Mouse (Mus musculus) urinary bladder, postnatal 25 days (tissue): Measurements from ENCODE around the gene Slc7a10.
"Not testable (repeated sequence)": the region's sequence is repeated elsewhere in the genome, so short reads cannot be mapped to it uniquely, and the experiment has no call there.

ENCODE experiments used
- DNase-seq: peaks from one replicate; pipeline ENCODE4 v3.0.0; 2022; ENCODE audit warnings: low spot score

Gene Slc7a10

DNA sequence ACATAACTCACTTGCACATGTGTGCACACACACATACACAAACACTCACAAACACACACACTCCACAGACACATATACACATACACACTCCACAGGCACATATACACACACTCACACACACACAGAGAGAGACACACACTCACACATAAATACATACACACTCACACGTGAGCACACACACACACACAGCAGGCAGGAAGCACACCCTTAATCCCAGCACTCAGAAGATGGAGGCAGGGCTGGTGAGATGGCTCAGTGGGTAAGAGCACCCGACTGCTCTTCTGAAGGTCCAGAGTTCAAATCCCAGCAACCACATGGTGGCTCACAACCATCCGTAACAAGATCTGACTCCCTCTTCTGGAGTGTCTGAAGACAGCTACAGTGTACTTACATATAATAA lies 51.8 kb downstream of the Slc7a10 start:
- DNase-seq: not testable (repeated sequence)
